Mouse (Mus musculus): ENCODE measurements at regions not wholly inside any gene's neighbourhood (a gene's known extent, or its start where the extent isn't known, plus 50 kb on each side); places are given as distances from the start of the nearest gene placed in this dataset.

DNA sequence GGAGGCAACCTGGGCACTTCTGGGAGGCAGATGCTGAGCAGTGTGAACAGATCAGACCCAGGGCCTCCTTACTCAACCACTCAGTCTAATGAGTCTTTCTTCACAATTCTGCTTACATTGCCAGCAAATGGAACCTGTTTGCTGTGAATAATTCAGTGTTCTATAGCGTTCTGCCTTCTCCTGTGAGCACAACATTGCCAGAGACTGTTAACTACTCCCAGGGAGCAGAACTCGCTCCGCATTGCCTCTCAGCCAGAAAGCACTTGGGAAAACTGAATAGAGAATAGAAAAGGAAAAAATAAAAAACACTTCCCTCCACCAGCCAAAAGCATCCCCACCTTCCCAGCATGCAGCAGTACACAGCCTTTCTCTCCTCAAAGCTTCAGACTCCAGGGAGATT, 51.5 kb downstream of the Aym1 start:
- Histone ChIP-seq H3K27me3 (replicated peaks; ENCODE audit: control insufficient read depth, insufficient read depth, low read length) (no peaks in the 10 kb centered on the region), H3K27ac (ENCODE audit: insufficient read depth, low read depth, low read length) (no peak overlapping the region), H3K4me1 (ENCODE audit: control insufficient read depth, insufficient read depth, low read length) (no peaks in the 10 kb centered on the region), H3K36me3 (ENCODE audit: control insufficient read depth, insufficient read depth, low read length) (no peaks in the 10 kb centered on the region), H3K4me3 (ENCODE audit: insufficient read depth, low read depth, low read length) (no peak overlapping the region)
- TF ChIP-seq POLR2A (IDR thresholded peaks at IDR 0.05; ENCODE audit: low read depth, low read length) (no peak), CTCF (conservative IDR thresholded peaks at IDR 0.05; ENCODE audit: insufficient read depth, insufficient read length, low read depth, low read length) (no peak)
- WGBS = 81% methylated on average over 3 of the region's 3 CpGs
- DNase-seq = no peak

DNA sequence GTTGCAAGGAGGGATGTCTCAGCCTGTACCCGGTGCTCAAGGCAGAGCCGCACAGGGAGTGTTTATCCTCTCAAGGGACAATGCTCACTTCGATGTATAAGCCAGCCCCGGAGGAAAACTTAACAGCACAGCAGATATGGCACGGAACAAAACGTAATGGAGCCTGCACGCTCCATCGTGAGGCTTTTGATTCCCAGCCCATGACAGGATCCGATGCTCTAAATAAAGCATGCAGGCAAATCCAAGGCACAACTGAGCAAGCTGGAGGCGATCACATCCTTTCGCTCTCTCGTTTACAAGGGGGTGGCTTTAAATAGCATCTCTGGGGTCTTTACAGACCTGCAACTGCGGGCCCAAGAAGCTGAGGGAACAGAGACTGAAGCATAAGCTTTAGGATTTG, 53.9 kb downstream of the Aym1 start:
- Histone ChIP-seq H3K4me1 (ENCODE audit: control insufficient read depth, insufficient read depth, low read length) (no peaks in the 10 kb centered on the region), H3K4me3 (ENCODE audit: insufficient read depth, low read depth, low read length) (no peak overlapping the region), H3K36me3 (ENCODE audit: control insufficient read depth, insufficient read depth, low read length) (no peaks in the 10 kb centered on the region), H3K27me3 (replicated peaks; ENCODE audit: control insufficient read depth, insufficient read depth, low read length) (no peaks in the 10 kb centered on the region), H3K27ac (ENCODE audit: insufficient read depth, low read depth, low read length) (no peak overlapping the region)
- DNase-seq = no peak
- TF ChIP-seq POLR2A (IDR thresholded peaks at IDR 0.05; ENCODE audit: low read depth, low read length) = no peak
- no peak for TF ChIP-seq CTCF (conservative IDR thresholded peaks at IDR 0.05; ENCODE audit: insufficient read depth, insufficient read length, low read depth, low read length)
- 71% methylated on average over 13 of the region's 13 CpGs for WGBS

DNA sequence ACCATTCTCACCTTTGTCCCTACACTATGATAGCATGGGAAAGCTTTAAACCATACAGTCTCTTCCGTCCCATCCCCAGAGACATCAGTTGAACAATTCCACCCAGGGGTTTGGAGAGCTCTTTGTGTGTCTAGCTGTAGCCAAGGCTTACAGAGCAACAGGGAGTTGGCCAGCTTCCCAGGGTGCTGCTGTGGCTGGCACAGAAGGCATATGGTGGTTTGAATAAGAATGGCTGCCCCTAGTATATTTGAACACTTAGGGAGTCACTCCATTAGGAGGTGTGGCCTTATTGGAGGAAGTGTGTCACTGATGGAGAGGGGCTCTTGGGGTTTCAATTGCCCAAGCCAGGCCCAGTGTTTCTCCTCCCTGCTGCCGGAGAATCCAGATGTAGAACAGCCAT, 57.5 kb downstream of the Aym1 start:
- no peak overlapping the region for H3K27ac ChIP-seq (ENCODE audit: insufficient read depth, low read depth, low read length)
- H3K4me3 ChIP-seq (ENCODE audit: insufficient read depth, low read depth, low read length) = no peak overlapping the region
- 87% methylated on average over 2 of the region's 2 CpGs for WGBS
- H3K4me1 ChIP-seq (ENCODE audit: control insufficient read depth, insufficient read depth, low read length) = no peaks in the 10 kb centered on the region
- TF ChIP-seq POLR2A (IDR thresholded peaks at IDR 0.05; ENCODE audit: low read depth, low read length) (no peak), CTCF (conservative IDR thresholded peaks at IDR 0.05; ENCODE audit: insufficient read depth, insufficient read length, low read depth, low read length) (no peak)
- H3K36me3 ChIP-seq (ENCODE audit: control insufficient read depth, insufficient read depth, low read length) = no peaks in the 10 kb centered on the region
- no peaks in the 10 kb centered on the region for H3K27me3 ChIP-seq (replicated peaks; ENCODE audit: control insufficient read depth, insufficient read depth, low read length)
- no peak for DNase-seq

DNA sequence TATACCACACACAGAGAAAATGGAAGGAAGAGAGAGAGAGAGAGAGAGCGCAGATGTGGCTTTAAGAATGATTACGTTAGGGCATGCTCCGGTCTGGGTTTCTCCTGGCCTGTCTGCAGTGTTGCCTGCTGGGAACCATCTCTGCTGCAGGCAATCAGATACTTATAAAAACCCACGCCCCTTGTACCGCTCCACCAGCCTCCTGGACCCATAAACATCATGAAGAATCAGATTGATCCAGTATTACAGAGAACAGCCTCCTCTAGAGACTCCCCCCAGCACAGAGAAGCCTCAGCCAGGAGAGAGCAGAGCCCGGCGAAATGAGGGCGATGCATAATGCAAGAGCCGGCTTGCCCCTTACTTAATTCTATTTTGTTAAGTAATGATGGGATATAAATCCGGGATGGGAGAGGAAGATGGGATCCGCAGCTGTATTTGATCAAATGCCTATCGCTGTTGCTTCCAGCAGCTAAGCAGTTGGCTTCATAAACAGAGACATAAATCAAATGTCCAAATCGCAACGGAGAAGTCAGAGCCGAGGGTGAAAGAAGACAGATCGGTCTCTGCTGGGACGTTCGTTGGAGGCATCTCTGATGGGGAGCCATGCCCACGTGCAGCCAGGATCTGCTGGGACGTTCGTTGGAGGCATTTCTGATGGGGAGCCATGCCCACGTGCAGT, 61.4 kb downstream of the Aym1 start:
- H3K4me3 ChIP-seq (ENCODE audit: insufficient read depth, low read depth, low read length) = no peak overlapping the region
- no peaks in the 10 kb centered on the region for H3K36me3 ChIP-seq (ENCODE audit: control insufficient read depth, insufficient read depth, low read length)
- no peaks in the 10 kb centered on the region for H3K27me3 ChIP-seq (replicated peaks; ENCODE audit: control insufficient read depth, insufficient read depth, low read length)
- DNase-seq = no peak
- WGBS = 30% methylated on average over 22 of the region's 22 CpGs
- no peaks in the 10 kb centered on the region for H3K4me1 ChIP-seq (ENCODE audit: control insufficient read depth, insufficient read depth, low read length)
- no peak overlapping the region for H3K27ac ChIP-seq (ENCODE audit: insufficient read depth, low read depth, low read length)
- no peak for TF ChIP-seq CTCF (conservative IDR thresholded peaks at IDR 0.05; ENCODE audit: insufficient read depth, insufficient read length, low read depth, low read length)
- TF ChIP-seq POLR2A (IDR thresholded peaks at IDR 0.05; ENCODE audit: low read depth, low read length) = no peak

DNA sequence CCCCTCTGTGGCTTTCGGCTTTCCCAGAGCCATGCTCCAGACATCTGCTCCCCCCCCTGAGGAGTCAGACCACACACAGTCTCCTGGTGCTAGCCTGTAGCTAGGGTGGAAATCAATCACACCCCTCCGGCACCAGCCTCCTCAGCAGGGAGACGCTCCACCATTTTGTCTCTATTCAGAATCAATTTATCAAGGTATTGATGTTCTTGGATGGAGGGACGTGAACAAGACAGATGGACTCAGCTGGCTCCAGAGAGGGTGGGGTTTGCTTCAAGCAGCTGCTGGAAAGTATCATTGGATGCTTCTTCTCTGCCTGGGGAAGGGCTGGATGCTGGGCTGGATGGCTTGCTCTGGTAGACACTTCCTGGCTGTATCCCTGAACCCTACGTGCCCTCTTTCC, 63.5 kb downstream of the Aym1 start:
- Histone ChIP-seq H3K4me3 (ENCODE audit: insufficient read depth, low read depth, low read length) (no peak overlapping the region), H3K36me3 (ENCODE audit: control insufficient read depth, insufficient read depth, low read length) (no peaks in the 10 kb centered on the region), H3K27ac (ENCODE audit: insufficient read depth, low read depth, low read length) (no peak overlapping the region), H3K27me3 (replicated peaks; ENCODE audit: control insufficient read depth, insufficient read depth, low read length) (no peaks in the 10 kb centered on the region), H3K4me1 (ENCODE audit: control insufficient read depth, insufficient read depth, low read length) (no peaks in the 10 kb centered on the region)
- 53% methylated on average over 5 of the region's 5 CpGs for WGBS
- DNase-seq = no peak
- no peak for TF ChIP-seq CTCF (conservative IDR thresholded peaks at IDR 0.05; ENCODE audit: insufficient read depth, insufficient read length, low read depth, low read length)
- no peak for TF ChIP-seq POLR2A (IDR thresholded peaks at IDR 0.05; ENCODE audit: low read depth, low read length)

DNA sequence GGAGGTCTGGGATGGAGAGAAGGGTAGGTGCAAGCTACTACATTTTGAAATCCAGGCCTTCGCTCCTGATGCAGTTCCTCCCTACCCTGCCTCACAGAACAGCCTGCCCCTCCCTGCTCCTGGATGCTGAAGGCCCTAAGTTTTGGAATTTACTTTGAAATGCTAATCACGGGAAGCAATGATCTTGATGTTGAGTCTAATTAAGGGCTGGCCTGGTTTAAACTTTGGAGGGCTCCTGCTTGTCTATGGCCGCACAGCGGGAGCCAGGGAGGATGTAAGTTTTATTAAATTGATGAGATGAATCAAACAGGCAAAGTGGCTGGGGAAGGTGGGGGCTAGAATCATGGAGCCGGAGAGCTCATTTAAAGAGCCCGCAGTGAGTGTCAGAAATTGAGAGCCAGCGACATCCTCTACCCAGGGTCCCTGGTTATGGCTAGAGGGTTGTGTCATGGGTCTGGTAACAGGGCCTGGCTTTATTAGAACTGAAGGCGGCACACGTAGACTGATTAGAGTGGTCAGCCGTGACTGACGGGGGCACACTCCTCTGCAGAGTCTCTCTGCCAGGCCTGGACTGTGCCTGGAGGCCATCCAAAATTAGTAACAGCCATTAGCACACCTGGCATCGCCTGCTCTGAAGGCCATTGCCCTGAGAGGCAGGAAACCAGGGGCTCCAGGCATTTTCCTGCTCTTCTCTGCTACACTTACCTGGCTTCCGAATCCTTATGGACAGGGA, 65.1 kb downstream of the Aym1 start:
- DNase-seq = no peak
- Histone ChIP-seq H3K27me3 (replicated peaks; ENCODE audit: control insufficient read depth, insufficient read depth, low read length) (no peaks in the 10 kb centered on the region), H3K27ac (ENCODE audit: insufficient read depth, low read depth, low read length) (no peak overlapping the region), H3K4me3 (ENCODE audit: insufficient read depth, low read depth, low read length) (no peak overlapping the region), H3K4me1 (ENCODE audit: control insufficient read depth, insufficient read depth, low read length) (no peaks in the 10 kb centered on the region), H3K36me3 (ENCODE audit: control insufficient read depth, insufficient read depth, low read length) (no peaks in the 10 kb centered on the region)
- 52% methylated on average over 13 of the region's 13 CpGs for WGBS
- TF ChIP-seq POLR2A (IDR thresholded peaks at IDR 0.05; ENCODE audit: low read depth, low read length) = no peak
- no peak for TF ChIP-seq CTCF (conservative IDR thresholded peaks at IDR 0.05; ENCODE audit: insufficient read depth, insufficient read length, low read depth, low read length)

DNA sequence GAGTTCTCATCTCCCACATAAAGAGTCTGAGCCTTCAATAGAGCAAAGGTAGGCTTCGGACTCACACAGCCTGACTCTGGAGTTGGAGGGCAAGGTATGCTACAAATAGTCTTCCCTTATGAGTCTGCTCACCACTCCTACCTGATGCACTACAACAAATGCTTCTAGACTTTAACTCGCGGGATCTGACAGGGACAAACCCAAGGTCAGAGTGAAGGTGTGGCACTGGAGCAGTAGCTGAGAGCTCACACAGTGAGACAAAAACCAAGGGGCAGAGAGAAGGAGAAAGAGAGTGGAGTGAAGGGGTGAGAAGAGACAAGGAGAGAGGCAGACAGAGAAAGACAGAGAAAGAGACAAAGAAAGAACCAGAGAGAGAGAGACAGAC, 65.6 kb downstream of the Aym1 start:
- no peak for DNase-seq
- Histone ChIP-seq H3K27me3 (replicated peaks; ENCODE audit: control insufficient read depth, insufficient read depth, low read length) (no peaks in the 10 kb centered on the region), H3K36me3 (ENCODE audit: control insufficient read depth, insufficient read depth, low read length) (no peaks in the 10 kb centered on the region), H3K4me3 (ENCODE audit: insufficient read depth, low read depth, low read length) (no peak overlapping the region), H3K4me1 (ENCODE audit: control insufficient read depth, insufficient read depth, low read length) (no peaks in the 10 kb centered on the region), H3K27ac (ENCODE audit: insufficient read depth, low read depth, low read length) (no peak overlapping the region)
- TF ChIP-seq POLR2A (IDR thresholded peaks at IDR 0.05; ENCODE audit: low read depth, low read length) = no peak
- TF ChIP-seq CTCF (conservative IDR thresholded peaks at IDR 0.05; ENCODE audit: insufficient read depth, insufficient read length, low read depth, low read length) = no peak
- WGBS = 77% methylated on average over 3 of the region's 3 CpGs

Measured in kidney, adult 2 months (tissue).